Mouse (Mus musculus) thymus, adult 2 months (tissue): ENCODE measurements around the gene Espn.

ENCODE experiments used
- CTCF ChIP-seq: fragments of 200-500 bp; IDR thresholded peaks from 2 replicates; pipeline ENCODE4 v1.5.1; 2012; ENCODE audit warnings: mild to moderate bottlenecking, control low read depth, low read length, moderate library complexity, borderline replicate concordance; ENCODE audit not compliant: control insufficient read depth, poor library complexity, insufficient read depth; ENCODE audit errors: extremely low read depth
- POLR2A ChIP-seq: fragments of 200-500 bp; IDR thresholded peaks from 2 replicates; pipeline ENCODE4 v1.6.1; 2012; ENCODE audit warnings: mild to moderate bottlenecking, low read length, control low read depth, moderate library complexity; ENCODE audit not compliant: control insufficient read depth, poor library complexity, insufficient read depth; ENCODE audit errors: extremely low read depth

DNA sequence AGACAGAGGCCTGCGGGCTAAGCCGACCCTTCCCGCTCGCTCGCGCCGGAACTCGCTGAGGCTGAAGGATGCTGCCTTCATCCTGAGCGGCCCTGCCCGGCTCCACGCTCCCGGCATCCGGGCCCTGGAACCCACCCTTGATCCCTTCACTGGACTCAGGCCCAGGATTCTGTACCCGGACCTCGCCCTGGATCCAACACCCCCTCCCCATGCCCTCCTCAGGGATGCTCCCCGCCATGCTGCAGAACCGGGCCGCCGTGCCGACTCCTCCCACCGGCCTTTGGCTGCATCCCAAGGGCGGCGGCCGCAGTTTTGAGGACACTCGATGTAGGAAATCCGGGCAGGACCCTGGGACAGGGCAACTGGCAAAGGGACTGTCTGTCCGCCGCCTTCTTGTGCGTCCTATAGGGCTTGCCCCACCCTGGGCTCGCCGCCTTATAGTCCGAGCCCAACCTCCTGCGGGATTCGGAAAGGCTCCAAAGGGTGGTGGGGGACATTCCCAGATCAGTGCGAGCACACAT lies 26.2 kb upstream of the Espn start:
- TF ChIP-seq CTCF (no peak), POLR2A (no peak)
